ENCODE assay signal across 8 mouse cellular contexts in the genomic region with DNA sequence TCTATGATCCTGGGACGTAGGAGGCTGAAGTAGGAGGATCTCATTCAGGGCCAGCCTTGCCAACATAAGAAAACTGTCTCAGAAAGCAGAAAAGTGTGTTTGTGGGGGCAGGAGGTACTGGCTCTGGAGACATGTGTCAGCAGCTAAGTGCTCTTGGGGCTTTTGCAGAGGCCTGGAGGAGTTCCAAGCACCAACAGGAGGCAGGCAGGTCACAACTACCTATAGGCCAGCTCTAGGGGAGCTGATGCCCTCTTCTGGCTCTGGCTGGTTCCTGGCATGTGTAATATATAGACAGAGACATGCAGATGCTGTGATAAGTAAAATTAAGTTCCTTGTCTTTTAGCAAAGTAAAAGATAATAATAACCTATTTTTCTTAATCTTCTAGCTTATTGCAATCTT.
DNase-seq lines count a peak whose midpoint lies in the region.

No protein-coding gene starts in this region.

- DNase-seq in layer of hippocampus, adult 18-20 months (ENCODE audit: low spot score in 2 of 2), result peak; percentile 25 to 52
- DNase-seq in layer of hippocampus, adult 8-10 months (ENCODE audit: low spot score in 2 of 2), result no peak
- peak; percentile 45 for DNase-seq in MEL-GATA-1-ER (ENCODE audit: extremely low read depth, low read depth)
- DNase-seq in cerebellum, adult 8-10 months, result peak; percentile 50
- DNase-seq in naive thymus-derived CD4-positive, alpha-beta T cell, adult 2 months (ENCODE audit: low read depth), result peak; percentile 56
- no peak for DNase-seq in urinary bladder, postnatal 10 days (ENCODE audit: low spot score)
- no peak for DNase-seq in neural tube, embryonic 10.5 days (ENCODE audit: extremely low spot score, low spot score)
- no peak for DNase-seq in layer of hippocampus, adult 9-10 months (ENCODE audit: low spot score)

Comparison
In these comparisons a context has a peak if more than half of its experiments do, and no peak if none do; other contexts are left out.
1. DNase-seq: peak in layer of hippocampus, adult 18-20 months (2 of 2), MEL-GATA-1-ER (single experiment), cerebellum, adult 8-10 months (single experiment) and naive thymus-derived CD4-positive, alpha-beta T cell, adult 2 months (single experiment); none in layer of hippocampus, adult 8-10 months (0 of 2), urinary bladder, postnatal 10 days (single experiment), neural tube, embryonic 10.5 days (single experiment) and layer of hippocampus, adult 9-10 months (single experiment).